Mouse (Mus musculus) 3T3-L1 (cell line): ENCODE data around the gene Tma7.
A peak's percentile ranks its signal among the peaks of the same experiment; 100 is the strongest.

ENCODE experiments used
- DNase-seq: peaks from one replicate; pipeline ENCODE4 v3.0.0-alpha.2; 2015; ENCODE audit warnings: low read depth, low spot score

The Tma7 gene

DNA sequence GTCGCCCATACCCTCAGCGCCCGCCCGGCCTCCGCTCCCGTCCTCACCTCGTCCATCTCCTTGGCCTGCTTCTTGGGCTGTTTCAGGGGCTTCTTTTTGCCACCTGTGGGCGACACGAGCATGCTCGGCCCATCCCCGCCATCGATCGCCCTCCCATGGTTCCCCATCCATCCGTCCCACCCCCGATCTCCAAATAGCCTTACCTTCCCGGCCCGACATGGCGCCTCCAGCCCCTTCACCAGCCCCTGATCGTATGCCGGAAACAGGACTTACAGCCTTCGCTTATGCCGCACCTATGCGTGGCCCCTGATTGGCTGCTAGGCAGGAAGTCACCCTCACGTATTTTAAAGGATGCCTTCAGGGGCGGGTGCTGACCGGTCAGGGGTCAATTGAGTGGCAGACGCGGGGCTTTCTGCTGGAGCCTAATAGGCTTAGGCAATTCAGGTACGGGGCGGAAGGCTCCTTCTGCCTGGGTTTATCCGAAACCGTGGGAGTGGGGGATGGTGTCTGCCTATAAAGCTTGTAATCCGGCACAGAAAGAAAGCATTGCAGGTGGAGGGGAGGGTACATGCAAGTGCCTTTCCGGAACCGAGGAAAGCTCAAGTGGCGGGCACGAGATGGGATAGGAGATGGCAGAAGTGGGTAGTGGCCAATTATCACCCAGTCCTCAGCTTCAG, at the start of gene Tma7, which contains the start of gene Ccdc51:
Gene Tma7 (minus strand): TSS at position 464 of the 677 bp plus-strand sequence.
Gene Ccdc51 (plus strand): TSS at position 370 of the 677 bp plus-strand sequence.
- DNase-seq, result peak; percentile 85

DNA sequence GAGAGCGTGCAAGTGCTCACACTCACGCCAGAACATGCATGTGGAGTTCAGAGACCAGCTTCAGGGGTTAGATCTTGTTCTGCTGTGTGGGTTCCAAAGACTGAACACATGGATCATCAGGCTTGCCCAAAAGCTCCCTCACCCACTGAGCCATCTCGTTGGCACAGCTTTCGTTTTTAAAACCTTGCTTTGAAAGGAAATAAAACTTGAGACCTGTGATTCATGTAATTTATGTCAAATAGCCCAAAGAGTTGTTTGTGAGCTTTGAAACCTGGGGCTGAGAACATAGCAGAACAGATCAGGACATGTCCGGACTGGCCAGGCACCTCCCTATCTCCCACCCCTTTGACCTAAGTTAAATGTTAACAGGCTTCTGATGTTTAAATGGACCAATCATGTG, 47.7 kb upstream of the Tma7 start:
- DNase-seq, result no peak

DNA sequence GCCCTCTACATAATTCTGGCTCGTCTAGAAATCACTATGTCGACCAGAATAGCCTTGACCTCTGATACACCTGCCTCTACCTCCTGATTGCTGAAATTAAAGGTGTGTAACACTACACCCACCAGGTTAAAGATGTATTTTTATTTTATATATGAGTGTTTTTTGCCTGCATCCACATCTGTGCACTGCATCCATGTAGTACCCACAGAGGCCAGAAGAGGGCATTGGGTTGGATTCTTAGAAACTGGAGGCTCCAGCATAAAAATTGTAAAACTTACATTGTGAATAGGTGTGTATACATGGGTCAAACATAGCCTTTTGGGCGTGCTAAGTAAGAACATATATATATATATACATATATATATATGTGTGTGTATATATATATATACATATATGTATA, 45.8 kb upstream of the Tma7 start:
- DNase-seq, result peak; percentile 62

DNA sequence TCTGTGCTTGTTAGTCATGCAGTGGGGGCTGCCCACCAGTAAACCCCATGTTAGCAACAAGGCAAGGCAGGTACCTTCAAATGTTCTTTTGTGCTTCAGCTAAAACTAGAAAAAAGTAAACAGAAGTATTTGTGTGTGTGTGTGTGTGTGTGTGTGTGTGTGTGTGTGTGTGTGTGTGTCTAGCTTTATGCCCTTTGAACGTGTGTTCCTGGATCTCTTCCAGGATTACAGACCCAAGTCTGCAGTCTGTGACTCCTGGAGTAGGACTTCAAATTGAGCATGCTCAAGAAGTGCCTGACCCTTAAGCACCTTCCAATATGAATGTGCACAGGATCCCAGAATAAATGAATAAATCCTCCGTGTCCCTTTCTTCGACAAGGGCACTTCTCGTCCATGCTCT, 44.7 kb upstream of the Tma7 start:
- DNase-seq, result no peak

DNA sequence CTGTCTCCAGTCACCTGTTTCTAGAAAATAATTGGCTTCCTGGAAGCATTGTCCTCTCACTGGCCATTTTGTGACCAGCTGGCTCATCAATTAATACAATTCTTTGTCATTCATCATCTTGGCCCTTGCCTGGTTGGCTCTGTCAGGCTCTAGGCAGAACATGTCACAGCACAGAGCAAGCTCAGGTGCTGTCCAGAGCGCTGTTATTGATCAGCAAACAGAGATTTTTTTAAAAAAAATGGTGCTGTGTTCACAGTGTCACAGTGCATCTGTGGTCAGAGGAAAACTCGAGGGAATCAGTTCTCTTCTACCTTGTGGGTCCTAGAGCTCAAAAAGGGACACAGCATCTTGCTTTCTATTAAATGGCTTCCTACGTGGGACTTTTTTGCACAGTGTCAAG, 43.1 kb upstream of the Tma7 start:
- no peak for DNase-seq

DNA sequence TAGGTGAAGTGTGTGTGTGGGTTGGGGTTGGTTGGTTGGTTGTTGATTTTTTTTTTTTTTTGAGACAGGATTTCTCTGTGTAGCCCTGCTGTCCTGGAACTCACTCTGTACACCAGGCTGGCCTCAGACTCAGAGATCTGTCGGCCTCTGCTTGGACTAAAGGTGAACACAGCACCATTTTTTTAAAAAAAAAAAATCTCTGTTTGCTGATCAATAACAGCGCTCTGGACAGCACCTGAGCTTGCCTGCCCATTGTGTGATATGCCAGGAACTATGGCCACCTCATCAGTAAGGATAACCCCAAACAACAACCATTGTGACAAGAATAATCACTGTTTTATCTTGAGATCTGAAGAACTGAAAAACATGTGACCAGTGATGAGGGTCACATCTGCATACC, 42.7 kb upstream of the Tma7 start:
- DNase-seq, result no peak

DNA sequence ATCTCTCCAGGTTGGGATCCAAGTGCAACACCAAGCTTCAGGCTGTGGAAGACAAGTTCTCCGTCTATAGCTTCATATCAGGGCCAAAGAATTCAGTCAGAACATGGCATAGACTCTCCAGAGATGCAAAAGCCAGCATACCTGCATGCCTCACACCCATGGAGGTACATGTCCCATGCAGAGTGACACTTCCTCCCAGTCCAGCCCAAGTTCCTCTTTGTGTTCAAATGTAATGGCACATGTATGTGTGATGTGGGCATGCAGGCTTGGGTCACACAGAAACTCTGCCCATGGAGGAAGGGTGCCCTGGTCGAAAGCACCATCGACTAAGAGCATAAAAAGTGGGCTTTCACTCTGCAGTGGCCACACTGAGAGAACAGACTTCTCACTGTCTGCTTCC, 41.8 kb upstream of the Tma7 start:
- DNase-seq, result no peak

DNA sequence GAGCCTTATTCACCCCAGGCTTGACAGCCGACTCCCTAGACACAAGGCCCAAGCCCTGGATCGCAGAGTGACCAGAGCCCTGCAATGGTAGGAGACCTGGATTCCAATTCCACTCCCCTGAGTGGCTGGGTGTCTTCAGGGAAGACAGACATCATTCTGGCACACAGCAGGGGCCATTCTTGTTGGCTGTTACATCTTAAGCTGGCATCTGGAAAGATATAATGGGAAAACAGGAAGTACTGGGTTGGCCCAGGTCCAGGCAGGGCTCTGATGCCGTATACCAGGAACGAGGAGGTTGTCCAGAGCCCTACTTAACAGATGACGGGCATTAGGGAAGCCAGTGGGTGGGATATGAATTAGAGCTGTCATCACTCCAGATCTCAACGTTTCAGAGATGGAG, 40.9 kb upstream of the Tma7 start:
- peak; percentile 41 for DNase-seq

DNA sequence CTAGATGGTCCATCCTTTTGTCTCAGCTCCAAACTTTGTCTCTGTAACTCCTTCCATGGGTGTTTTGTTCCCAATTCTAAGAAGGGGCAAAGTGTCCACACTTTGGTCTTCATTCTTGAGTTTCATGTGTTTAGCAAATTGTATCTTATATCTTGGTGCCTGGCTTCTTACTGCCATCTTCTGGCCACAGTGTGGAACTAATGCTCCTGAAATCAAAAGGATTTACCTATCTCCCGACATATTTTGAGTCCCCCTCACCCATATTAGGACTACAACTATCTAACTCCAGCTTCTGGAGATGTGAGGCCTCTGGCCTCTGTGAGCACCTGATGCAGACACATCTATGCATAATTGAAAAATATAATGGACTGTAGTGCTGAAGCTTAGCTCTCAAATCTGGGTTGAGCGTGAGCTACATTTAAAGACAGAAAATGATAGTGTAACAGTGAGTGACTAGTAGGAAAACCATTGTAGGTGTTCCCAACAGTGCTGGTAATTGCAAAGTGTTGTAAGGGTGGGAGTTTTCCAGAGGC, 40.2 kb upstream of the Tma7 start:
- DNase-seq, result peak; percentile 65

DNA sequence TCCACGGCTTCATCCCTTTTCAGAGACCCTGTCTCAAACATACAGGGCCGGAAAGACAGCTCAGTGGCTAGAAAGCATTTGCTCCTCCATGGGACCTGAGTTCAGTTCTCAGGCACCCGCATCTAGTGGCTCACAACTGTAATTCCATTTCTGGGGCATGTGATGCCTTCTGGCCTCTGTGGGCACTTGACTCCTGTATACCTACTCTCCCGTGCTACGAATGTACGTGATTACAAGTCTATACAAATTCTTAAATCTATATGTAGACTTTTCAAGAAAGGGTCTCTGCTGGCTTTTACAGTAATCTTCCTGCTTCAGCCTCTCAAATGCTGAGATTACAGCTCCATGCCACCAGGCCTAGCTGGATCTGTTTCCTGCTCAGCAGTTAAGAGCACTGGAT, 38.6 kb upstream of the Tma7 start:
- no peak for DNase-seq

DNA sequence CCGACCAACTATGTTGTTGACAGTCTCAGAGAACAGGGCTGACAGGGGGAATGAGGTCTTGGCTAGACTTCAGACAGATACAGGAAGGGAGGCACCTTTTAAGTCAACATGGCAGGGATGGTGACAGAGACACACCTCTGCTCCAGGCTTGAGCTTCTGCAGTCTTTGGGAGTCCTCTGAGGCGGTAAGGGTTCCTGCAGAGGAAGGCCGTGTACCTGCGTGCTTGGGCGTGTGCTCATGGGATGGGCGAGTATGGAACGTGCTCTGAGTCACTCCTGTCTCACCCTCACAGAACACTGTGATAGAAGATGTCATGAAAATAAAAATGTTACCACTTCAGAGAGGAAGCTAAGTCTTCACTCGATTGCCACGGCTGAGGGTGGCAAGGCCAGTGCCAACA, 37.2 kb upstream of the Tma7 start:
- DNase-seq, result no peak

DNA sequence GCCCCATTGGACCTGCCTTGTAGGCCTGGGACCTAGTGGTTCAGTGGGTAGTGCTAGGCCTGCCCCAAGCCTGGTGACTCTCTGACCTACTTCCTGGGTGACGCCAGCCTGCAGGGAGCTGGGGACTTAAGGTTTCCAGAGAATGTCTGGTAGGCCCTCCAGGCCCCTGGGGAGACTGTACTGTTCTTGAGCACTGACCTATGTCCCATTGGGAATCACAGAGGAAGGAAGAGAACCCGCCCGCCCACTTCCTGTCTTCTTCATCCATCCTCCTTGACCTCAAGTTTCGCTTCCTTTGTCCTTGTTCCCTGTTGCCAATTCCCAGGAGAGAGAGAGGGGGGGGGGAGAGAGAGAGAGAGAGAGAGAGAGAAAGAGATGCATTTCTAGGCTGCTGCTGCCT, 35.7 kb upstream of the Tma7 start:
- DNase-seq, result no peak

DNA sequence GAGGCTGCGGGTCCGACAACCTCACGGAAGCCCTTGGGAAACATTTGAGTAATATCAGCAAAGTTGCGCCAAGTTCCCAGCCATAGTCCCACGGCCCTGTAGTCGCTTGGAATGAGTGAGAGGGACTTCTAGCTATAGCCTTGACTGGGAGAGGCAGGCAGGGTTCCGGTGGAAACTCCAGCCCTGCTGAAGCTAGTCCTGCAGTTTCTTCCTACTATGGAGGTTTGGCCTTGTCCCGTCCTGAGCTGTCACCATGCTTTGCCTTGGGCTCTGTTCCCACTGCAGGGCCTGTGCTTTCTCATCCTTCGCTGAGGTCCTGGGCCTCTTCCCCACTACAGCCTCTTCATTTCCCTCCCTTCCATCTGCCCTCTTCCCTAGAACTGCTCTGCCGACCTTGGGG, 33.8 kb upstream of the Tma7 start:
- no peak for DNase-seq

DNA sequence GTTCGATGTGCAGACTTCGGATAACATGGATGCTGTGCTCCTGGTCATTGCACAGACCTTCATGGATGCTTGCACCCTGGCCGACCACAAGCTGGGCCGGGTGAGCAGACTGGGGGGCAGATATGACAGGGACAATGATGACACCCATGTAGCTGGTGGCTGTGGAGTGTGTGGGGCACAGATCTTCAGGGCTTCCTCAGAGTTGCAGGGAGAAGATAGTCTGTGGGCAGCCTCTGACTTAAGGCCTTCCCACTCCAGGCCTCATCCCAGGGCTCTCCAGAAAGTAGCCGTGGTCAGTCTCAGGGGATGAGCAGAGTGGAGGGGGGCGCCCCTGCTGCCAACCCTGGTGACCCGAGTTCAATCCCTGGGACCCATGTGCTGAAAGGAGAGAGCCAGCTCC, 32.5 kb upstream of the Tma7 start:
- DNase-seq, result no peak

DNA sequence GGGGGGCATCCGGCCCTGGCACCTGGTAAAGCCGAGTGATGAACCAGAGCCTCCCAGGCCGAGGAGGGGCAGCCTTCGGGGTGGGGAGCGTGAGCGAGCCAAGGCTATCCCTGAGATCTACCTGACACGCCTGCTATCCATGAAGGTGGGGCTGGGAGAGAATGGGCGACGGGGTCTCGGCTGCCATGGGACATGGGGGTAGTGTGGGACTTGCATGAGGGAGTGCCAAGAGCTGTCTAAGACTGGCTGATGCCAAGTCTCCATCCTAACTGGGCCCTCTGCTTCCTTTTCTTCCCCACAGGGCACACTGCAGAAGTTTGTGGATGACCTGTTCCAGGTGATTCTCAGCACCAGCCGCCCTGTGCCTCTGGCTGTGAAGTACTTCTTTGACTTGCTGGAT, 31.9 kb upstream of the Tma7 start:
- DNase-seq, result no peak

DNA sequence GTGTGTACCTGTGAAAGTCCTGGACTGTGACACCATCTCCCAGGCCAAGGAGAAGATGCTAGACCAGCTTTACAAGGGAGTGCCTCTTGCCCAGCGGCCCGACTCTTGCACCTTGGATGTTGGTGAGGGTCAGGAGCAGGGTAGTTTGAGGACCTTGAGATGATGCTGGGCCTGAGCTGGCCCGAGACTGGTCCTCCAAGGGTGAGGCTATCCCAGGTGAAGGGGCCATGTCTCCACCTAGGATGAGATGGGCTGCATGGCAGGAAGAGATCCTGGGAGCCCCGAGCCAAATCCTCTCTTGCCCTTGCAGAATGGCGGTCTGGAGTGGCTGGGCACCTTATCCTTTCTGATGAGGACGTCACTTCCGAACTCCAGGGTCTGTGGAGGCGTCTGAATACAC, 30.9 kb upstream of the Tma7 start:
- DNase-seq, result no peak

DNA sequence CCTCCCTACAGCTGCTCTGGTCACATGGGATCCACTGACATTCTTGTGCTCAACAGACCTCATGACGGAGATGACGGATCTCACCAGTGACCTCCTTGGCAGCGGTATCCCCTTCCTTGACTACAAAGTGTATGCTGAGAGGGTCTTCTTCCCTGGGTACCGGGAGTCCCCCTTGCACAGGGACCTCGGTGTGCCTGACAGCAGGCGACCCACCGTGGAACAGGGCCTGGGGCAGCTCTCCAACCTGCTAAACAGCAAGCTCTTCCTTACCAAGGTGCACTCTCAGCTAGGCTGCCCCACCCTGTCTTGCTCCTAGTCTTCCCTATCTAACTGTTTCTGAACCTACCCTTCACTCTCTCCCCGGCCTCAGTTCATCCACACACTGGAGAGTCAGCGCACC, 29.2 kb upstream of the Tma7 start:
- DNase-seq, result no peak

DNA sequence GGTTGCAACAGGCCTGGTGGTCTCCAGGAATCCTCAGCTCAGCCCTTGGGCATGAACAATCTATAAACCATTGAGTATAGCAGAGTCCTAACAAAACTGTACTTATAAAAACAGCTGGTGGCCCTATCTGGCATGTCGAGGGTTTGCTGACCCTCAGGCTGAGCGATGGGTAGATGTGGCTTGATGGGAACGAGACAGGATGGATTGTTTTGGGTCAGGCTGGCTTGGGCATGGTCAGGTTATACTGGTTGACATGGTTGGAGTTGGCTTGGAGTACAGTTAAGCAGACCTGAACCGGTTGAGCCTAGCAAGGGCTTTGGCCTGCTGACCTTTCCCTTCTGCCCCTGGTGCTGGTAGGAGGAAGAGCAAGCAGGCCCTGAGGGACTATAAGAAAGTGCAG, 28.7 kb upstream of the Tma7 start:
- no peak for DNase-seq

DNA sequence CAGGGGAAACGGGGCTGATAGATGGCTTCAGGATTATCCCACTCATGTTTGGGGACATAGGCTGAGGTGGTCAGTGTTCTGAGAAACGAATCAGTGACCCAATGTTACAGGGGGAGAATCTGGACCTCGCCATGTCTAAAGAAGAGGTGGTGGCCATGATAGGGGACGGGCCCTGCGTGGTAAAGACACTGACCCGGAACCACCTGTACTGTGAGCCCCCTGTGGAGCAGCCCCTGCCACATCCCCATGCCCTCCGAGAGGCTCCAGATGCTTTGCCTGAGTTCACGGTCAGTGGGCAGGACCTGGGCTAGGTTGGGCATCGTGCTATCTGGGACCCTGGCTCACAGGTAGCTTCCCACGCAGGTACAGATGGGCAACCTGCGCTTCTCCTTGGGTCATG, 27.9 kb upstream of the Tma7 start:
- no peak for DNase-seq

DNA sequence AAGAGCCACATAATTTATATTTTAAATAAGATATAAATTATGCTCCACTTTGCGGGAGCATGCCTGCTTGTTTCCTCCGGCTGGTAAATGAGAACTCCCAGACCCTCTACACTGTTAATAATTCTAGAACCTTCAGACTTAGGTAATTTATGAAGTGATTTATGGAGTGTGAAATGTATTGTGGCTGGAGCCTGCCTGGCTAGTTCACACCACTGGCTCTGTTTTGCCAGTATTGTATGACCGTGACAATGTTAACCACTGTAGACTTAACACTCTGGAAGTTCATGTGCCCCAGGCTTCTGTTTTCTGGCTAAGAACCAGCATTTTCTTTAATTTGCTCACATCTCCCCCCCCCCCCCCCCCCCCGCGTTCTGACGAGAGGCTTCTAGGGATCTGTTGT, 25.0 kb upstream of the Tma7 start:
- DNase-seq, result no peak

DNA sequence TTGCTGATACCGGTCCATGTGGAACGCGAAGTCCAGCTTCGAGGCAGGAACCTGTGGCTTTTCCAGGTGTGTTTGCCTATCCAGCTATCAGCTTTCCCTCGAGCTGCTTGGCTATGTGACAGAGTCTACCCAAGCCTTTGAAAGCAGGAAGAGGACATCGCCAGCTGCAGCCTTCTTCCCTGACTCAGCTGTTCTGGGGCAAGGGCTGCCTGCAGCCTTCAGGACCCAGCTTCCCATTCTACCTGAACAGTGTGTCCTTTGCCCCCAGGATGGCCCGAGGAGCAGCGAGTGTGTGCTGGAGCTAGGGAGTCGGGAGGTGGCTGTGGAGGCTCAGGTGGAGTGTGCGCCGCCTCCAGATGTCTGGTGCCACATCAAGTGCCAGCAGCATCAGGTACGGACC, 23.3 kb upstream of the Tma7 start:
- no peak for DNase-seq

DNA sequence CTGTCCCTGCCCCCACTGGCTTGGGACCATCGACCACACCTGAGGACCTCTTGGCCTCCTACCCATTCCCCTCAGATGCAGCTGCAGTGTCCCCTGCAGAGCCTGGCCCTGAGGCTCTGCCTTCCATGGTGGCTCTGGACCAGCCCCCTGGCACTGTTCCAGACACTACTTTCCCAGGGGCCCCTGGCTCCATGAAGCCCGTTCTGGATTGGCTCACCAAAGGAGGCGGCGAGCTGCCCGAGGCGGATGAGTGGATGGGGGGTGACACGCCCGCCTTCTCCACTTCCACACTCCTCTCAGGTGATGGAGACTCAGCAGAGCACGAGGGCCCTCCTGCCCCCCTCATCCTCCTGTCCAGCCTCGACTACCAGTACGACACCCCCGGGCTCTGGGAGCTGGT, 22.6 kb upstream of the Tma7 start:
- DNase-seq, result no peak

DNA sequence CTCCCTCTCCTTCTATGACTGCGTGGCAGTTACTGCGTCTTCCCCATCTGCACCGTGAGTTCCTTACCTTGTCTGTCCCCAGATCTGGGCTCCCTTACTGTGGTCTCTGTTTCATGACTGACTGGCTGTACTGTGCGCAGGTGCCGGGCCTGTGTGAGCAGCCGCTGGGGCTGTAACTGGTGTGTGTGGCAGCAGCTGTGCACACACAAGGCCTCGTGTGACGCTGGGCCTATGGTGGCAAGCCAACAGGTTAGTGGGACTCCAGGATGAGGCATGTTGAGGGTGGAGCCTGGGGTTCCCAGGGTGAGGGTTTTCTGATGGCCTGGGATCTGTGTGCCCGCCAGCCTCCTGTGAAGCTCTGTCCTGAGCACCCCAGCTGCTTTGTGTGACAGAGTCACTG, 21.7 kb upstream of the Tma7 start:
- no peak for DNase-seq

DNA sequence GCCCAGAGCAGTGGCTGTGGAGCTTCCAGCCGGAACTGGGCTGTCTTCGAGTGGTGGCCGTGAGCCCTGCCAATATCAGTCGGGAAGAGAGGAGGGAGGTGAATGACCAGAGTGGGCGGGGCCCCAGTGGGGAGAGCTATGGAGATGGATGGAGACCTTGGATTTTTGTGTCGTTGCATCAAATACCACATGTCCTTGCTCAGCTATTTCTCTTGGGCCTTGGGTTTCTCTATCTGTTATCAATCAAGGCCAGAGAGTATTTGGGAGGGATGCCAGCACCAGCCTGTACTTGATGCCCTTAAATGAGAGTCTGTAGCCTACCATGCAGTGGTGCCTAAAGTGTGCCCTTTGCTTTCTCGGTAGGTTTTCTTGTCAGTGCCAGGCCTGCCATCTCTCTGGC, 20.9 kb upstream of the Tma7 start:
- no peak for DNase-seq
